Mouse (Mus musculus): ENCODE data around the gene Atp5g3. TPM values are rescaled to one million over a fixed set of nuclear protein-coding genes. Genes with fewer than 3 reads are reported as not detected.
"Not testable (repeated sequence)": the region's sequence is repeated elsewhere in the genome, so short reads cannot be mapped to it uniquely, and the experiment has no call there.

Atp5g3 gene
- 1,000 to 10,000 TPM; 3,414 to 3,928 TPM for total RNA-seq (2021)
- long read RNA-seq, experiment 1, transcript Atp5g3-201 (5 exons, 714 nt) = major isoform, 982 of 1,603 reads
- long read RNA-seq, experiment 1, transcript Atp5g3-202 (5 exons, 723 nt) = minor isoform, 314 of 1,603 reads
- long read RNA-seq, experiment 1, partial matches to known transcripts = 288 of 1,603 reads
- long read RNA-seq, experiment 1, other reads (novel, unspliced or antisense) = 19 of 1,603 reads
- long read RNA-seq, experiment 2, transcript Atp5g3-201 (5 exons, 714 nt) = major isoform, 697 of 1,213 reads
- long read RNA-seq, experiment 2, transcript Atp5g3-202 (5 exons, 723 nt) = minor isoform, 243 of 1,213 reads
- long read RNA-seq, experiment 2, partial matches to known transcripts = 256 of 1,213 reads
- long read RNA-seq, experiment 2, other reads (novel, unspliced or antisense) = 17 of 1,213 reads

- peak; percentile 94 to 96 for DNase-seq
Measured at GRCm38 (mm10) chr2:73911175-73911700, at the start of gene Atp5g3. Gene Atp5g3, minus strand, starts transcription at chr2:73911326.

- DNase-seq = no peak
Measured at GRCm38 (mm10) chr2:73958342-73958741, 47.2 kb upstream of the Atp5g3 start.

GRCm38 (mm10) chr2:73953612-73954011 is 42.5 kb upstream of the Atp5g3 start:
- no peak for DNase-seq

GRCm38 (mm10) chr2:73952597-73953219 is 41.6 kb upstream of the Atp5g3 start:
- DNase-seq = no peak

- DNase-seq = no peak
Measured at GRCm38 (mm10) chr2:73947360-73947759, 36.2 kb upstream of the Atp5g3 start.

- DNase-seq = no peak
Measured at GRCm38 (mm10) chr2:73943735-73944134, 32.6 kb upstream of the Atp5g3 start.

GRCm38 (mm10) chr2:73942844-73943243 is 31.7 kb upstream of the Atp5g3 start:
- no peak for DNase-seq

- DNase-seq = no peak
Measured at GRCm38 (mm10) chr2:73941281-73941680, 30.2 kb upstream of the Atp5g3 start.

GRCm38 (mm10) chr2:73940471-73940870 is 29.3 kb upstream of the Atp5g3 start:
- no peak for DNase-seq

GRCm38 (mm10) chr2:73938896-73939295 is 27.8 kb upstream of the Atp5g3 start:
- DNase-seq = no peak

- DNase-seq = no peak
Measured at GRCm38 (mm10) chr2:73932676-73933313, 21.7 kb upstream of the Atp5g3 start.

- no peak for DNase-seq
Measured at GRCm38 (mm10) chr2:73927711-73928110, 16.6 kb upstream of the Atp5g3 start.

- no peak for DNase-seq
Measured at GRCm38 (mm10) chr2:73925539-73925938, 14.4 kb upstream of the Atp5g3 start.

- DNase-seq = peak; percentile 28 to 30
Measured at GRCm38 (mm10) chr2:73925089-73925488, 14.0 kb upstream of the Atp5g3 start.

GRCm38 (mm10) chr2:73919642-73920041 is 8.5 kb upstream of the Atp5g3 start:
- peak in 1 of 2 experiments; percentile 20 for DNase-seq

- no peak for DNase-seq
Measured at GRCm38 (mm10) chr2:73912264-73912663, 1.1 kb upstream of the Atp5g3 start.

GRCm38 (mm10) chr2:73910571-73911174 is 453 bp downstream of the Atp5g3 start:
- peak; percentile 58 to 68 for DNase-seq

GRCm38 (mm10) chr2:73909116-73909515 is 2.0 kb downstream of the Atp5g3 start:
- no peak for DNase-seq

- DNase-seq = not testable (repeated sequence)
Measured at GRCm38 (mm10) chr2:73904679-73905078, 6.4 kb downstream of the Atp5g3 start.

GRCm38 (mm10) chr2:73903536-73903935 is 7.6 kb downstream of the Atp5g3 start:
- no peak for DNase-seq

GRCm38 (mm10) chr2:73902328-73902727 is 8.8 kb downstream of the Atp5g3 start:
- DNase-seq = not testable (repeated sequence)

- DNase-seq = no peak
Measured at GRCm38 (mm10) chr2:73901169-73901568, 10.0 kb downstream of the Atp5g3 start.
